Mouse (Mus musculus) cortical plate, adult 2 months (tissue): ENCODE data around the gene Nudt7. TPM values are rescaled to one million over a fixed set of nuclear protein-coding genes. Genes with fewer than 3 reads are reported as not detected.

Experiments
- H3K27ac ChIP-seq: fragments of 200-500 bp; 2 replicates; pipeline ENCODE4 v1.5.1; 2012; ENCODE audit warnings: low read length, control low read depth, inconsistent platforms; ENCODE audit not compliant: insufficient read depth
- H3K4me1 ChIP-seq: fragments of 200-500 bp; 2 replicates; pipeline ENCODE4 v1.6.1; 2011; ENCODE audit warnings: low read length; ENCODE audit not compliant: control insufficient read depth, insufficient read depth
- H3K4me3 ChIP-seq: fragments of 200-500 bp; 2 replicates; pipeline ENCODE4 v1.5.1; 2011; ENCODE audit warnings: mild to moderate bottlenecking, low read length, control low read depth; ENCODE audit not compliant: insufficient read depth
- CTCF ChIP-seq: fragments of 200-500 bp; IDR thresholded peaks from 2 replicates; pipeline ENCODE4 v1.5.1; 2011; ENCODE audit warnings: mild to moderate bottlenecking, control low read depth, low read length; ENCODE audit not compliant: insufficient read depth; ENCODE audit errors: extremely low read depth
- POLR2A ChIP-seq: fragments of 200-500 bp; IDR thresholded peaks from 2 replicates; pipeline ENCODE4 v1.6.1; 2011; ENCODE audit warnings: mild to moderate bottlenecking, low read length, control low read depth; ENCODE audit not compliant: insufficient read depth; ENCODE audit errors: extremely low read depth
- polyA plus RNA-seq: library from polyadenylated mRNA; depleted of rRNA; stranded (reverse); fragments of >200 nt; gene quantifications from 2 replicates; pipeline ENCODE4 v1.2.3, GENCODE M21; 2012; rRNA removed

Gene Nudt7
- polyA plus RNA-seq, 1 experiment, result 9.6 TPM

GRCm38 (mm10) chr8:114193334-114193733, 60.0 kb downstream of the Nudt7 start:
- no peak overlapping the region for H3K27ac ChIP-seq
- peaks cover 2% of the 10 kb centered on the region; the same call in 1 of the 2 replicates for H3K4me1 ChIP-seq
- H3K4me3 ChIP-seq, result no peak overlapping the region
- TF ChIP-seq POLR2A (no peak), CTCF (no peak)

GRCm38 (mm10) chr8:114198990-114199389, 65.6 kb downstream of the Nudt7 start:
- Histone ChIP-seq H3K4me1 (no peaks in the 10 kb centered on the region), H3K27ac (no peak overlapping the region), H3K4me3 (no peak overlapping the region)
- no peak for TF ChIP-seq POLR2A
- TF ChIP-seq CTCF, result no peak

Other genes starting within 250 kb of the Nudt7 start
- gene Vat1l, start 72.1 kb downstream of the Nudt7 start, polyA plus RNA-seq, result 24.6 and 33.0 TPM in 2 replicates